Comparison of ENCODE assay signal across 12 mouse cellular contexts in genomic region chr5:63169687-63170086, GRCm38 (mm10).
A peak's percentile ranks its signal among the peaks of the same experiment; 100 is the strongest.
DNase-seq lines count a peak whose midpoint lies in the region; ATAC-seq and TF ChIP-seq lines count a peak whose summit lies in the region.
"Had no signal": no experiment of that assay in that cellular context is flagged by ENCODE, and none has a peak within 500 bp of the region (broad histone marks: within the 10 kb centered on the region; RNA-seq: fewer than 3 reads in every experiment).

No protein-coding gene starts in this region.

- no peaks in the 10 kb centered on the region for H3K36me3 ChIP-seq in CH12.LX (replicated peaks in 1 of 2; ENCODE audit: control insufficient read depth in 1 of 2, insufficient read depth in 1 of 2, low read length in 1 of 2)
- H3K36me3 ChIP-seq in hindbrain, postnatal 0 days (ENCODE audit: insufficient read depth, low read length): no peaks in the 10 kb centered on the region
- no peaks in the 10 kb centered on the region for H3K36me3 ChIP-seq in midbrain, embryonic 15.5 days (replicated peaks)
- H3K36me3 ChIP-seq: G1E; liver, embryonic 13.5 days had no signal

- 33% methylated on average over 2 of the region's 2 CpGs for WGBS in hindbrain, postnatal 0 days
- WGBS in midbrain, embryonic 15.5 days: 37% methylated on average over 2 of the region's 2 CpGs

- TF ChIP-seq CTCF in CH12.LX (conservative IDR thresholded peaks at IDR 0.05 in 1 of 2, IDR thresholded peaks at IDR 0.05 in 1 of 2; ENCODE audit: low read depth in 2 of 2, low read length in 2 of 2): no peak
- no peak for TF ChIP-seq CTCF in brain, embryonic 14.5 days (IDR thresholded peaks at IDR 0.05; ENCODE audit: borderline replicate concordance, extremely low read depth, insufficient read depth, insufficient read length)
- no peak for TF ChIP-seq CTCF in hindbrain, postnatal 0 days (IDR thresholded peaks at IDR 0.05; ENCODE audit: low read depth)

- no peaks in the 10 kb centered on the region for H3K79me2 ChIP-seq in CH12.LX (replicated peaks; ENCODE audit: control insufficient read depth, extremely low read depth, insufficient read depth, poor library complexity, severe bottlenecking)

- no peak for TF ChIP-seq POLR2A in CH12.LX (IDR thresholded peaks at IDR 0.05; ENCODE audit: low read depth, low read length)
- TF ChIP-seq POLR2A in brain, embryonic 14.5 days (IDR thresholded peaks at IDR 0.05; ENCODE audit: borderline replicate concordance, extremely low read depth, insufficient read depth, insufficient read length, poor library complexity, severe bottlenecking): no peak

- DNase-seq in CH12.LX (ENCODE audit: extremely low read depth): peak; percentile 31
- peak; percentile 66 for DNase-seq in brain, embryonic 14.5 days (ENCODE audit: low read depth)
- DNase-seq in hindbrain, postnatal 0 days (ENCODE audit: low spot score): peak; percentile 43
- no peak for DNase-seq in urinary bladder, postnatal 36 days (ENCODE audit: low spot score in 2 of 2)
- DNase-seq in embryo, embryonic 9.5 days (ENCODE audit: extremely low spot score): no peak
- DNase-seq: cerebellum, adult 9-10 months; liver, embryonic 13.5 days; thymus, adult 2 months had no signal

- no peaks in the 10 kb centered on the region for H3K27me3 ChIP-seq in CH12.LX (replicated peaks)
- no peaks in the 10 kb centered on the region for H3K27me3 ChIP-seq in hindbrain, postnatal 0 days (ENCODE audit: insufficient read depth, low read length)
- H3K27me3 ChIP-seq in midbrain, embryonic 15.5 days (replicated peaks): no peaks in the 10 kb centered on the region
- H3K27me3 ChIP-seq: liver, embryonic 13.5 days; megakaryocyte, embryonic 14.5 days had no signal

- no peaks in the 10 kb centered on the region for H3K9me3 ChIP-seq in CH12.LX (replicated peaks; ENCODE audit: low read length)
- H3K9me3 ChIP-seq in hindbrain, postnatal 0 days (ENCODE audit: low read length): no peaks in the 10 kb centered on the region
- no peaks in the 10 kb centered on the region for H3K9me3 ChIP-seq in midbrain, embryonic 15.5 days
- H3K9me3 ChIP-seq: G1E; liver, embryonic 13.5 days; megakaryocyte, embryonic 14.5 days had no signal

- ATAC-seq in hindbrain, postnatal 0 days: peak; percentile 66
- peak; percentile 86 for ATAC-seq in midbrain, embryonic 15.5 days (replicated peaks)
- ATAC-seq in cerebellum, adult (ENCODE audit: insufficient number of reproducible peaks, low FRiP score, low TSS enrichment): no peak

- no peak for TF ChIP-seq RAD21 in CH12.LX (IDR thresholded peaks at IDR 0.05; ENCODE audit: low read depth, low read length)

- H3K27ac ChIP-seq in CH12.LX (ENCODE audit: insufficient read depth, low read depth): no peak overlapping the region
- no peak overlapping the region for H3K27ac ChIP-seq in hindbrain, postnatal 0 days
- peak overlapping the region; percentile 31 for H3K27ac ChIP-seq in midbrain, embryonic 15.5 days
- H3K27ac ChIP-seq: liver, embryonic 13.5 days had no signal

- no peak overlapping the region for H3K4me3 ChIP-seq in CH12.LX (replicated peaks in 1 of 3; ENCODE audit: low read depth in 2 of 3, low read length in 2 of 3, poor library complexity in 1 of 3)
- H3K4me3 ChIP-seq in hindbrain, postnatal 0 days (ENCODE audit: low read length): no peak overlapping the region
- no peak overlapping the region for H3K4me3 ChIP-seq in midbrain, embryonic 15.5 days
- H3K4me3 ChIP-seq: liver, embryonic 13.5 days; megakaryocyte, embryonic 14.5 days had no signal

- peaks cover 0 to 11% of the 10 kb centered on the region in 2 experiments; a peak in 2 of 4 replicates for H3K4me1 ChIP-seq in CH12.LX (ENCODE audit: control insufficient read depth in 1 of 2, insufficient read depth in 2 of 2)
- H3K4me1 ChIP-seq in hindbrain, postnatal 0 days (ENCODE audit: insufficient read depth, low read length): no peaks in the 10 kb centered on the region
- H3K4me1 ChIP-seq in midbrain, embryonic 15.5 days: 0 out of 2 replicates have a peak, but pooled peaks cover 3% of the 10 kb centered on the region
- H3K4me1 ChIP-seq: liver, embryonic 13.5 days; megakaryocyte, embryonic 14.5 days had no signal

- dilution Hi-C loops in CH12.LX (cut with MboI; ENCODE audit: extremely low pct_ligation_motif_present, extremely low pct_unique_long_range_greater_than_20kb, low sequenced_read_pairs): no loop called here

- no peak overlapping the region for H3K4me2 ChIP-seq in CH12.LX (ENCODE audit: insufficient read depth, low read depth, poor library complexity, severe bottlenecking)
- no peak overlapping the region for H3K4me2 ChIP-seq in hindbrain, postnatal 0 days (ENCODE audit: low read depth, low read length)
- H3K4me2 ChIP-seq in midbrain, embryonic 15.5 days: no peak overlapping the region
- H3K4me2 ChIP-seq: liver, embryonic 13.5 days had no signal

- in situ Hi-C loops in CH12.LX (cut with MboI; ENCODE audit: low pct_ligation_motif_present, low pct_unique_long_range_greater_than_20kb, low sequenced_read_pairs): no loop called here

- TF ChIP-seq EP300 in CH12.LX (IDR thresholded peaks at IDR 0.05; ENCODE audit: low read length): no peak

- no peak overlapping the region for H3K9ac ChIP-seq in CH12.LX (ENCODE audit: insufficient read depth, low read depth)
- H3K9ac ChIP-seq in hindbrain, postnatal 0 days (replicated peaks; ENCODE audit: low read length): no peak overlapping the region
- no peak overlapping the region for H3K9ac ChIP-seq in midbrain, embryonic 15.5 days
- H3K9ac ChIP-seq: liver, embryonic 13.5 days had no signal

TF ChIP-seq in CH12.LX, 34 proteins besides CTCF, POLR2A, EP300 and RAD21:
- TF ChIP-seq MAFK (IDR thresholded peaks at IDR 0.05; ENCODE audit: insufficient replicate concordance, low read length) (no peak), PAX5 (IDR thresholded peaks at IDR 0.05; ENCODE audit: low read length) (no peak), POLR2AphosphoS2 (IDR thresholded peaks at IDR 0.05; ENCODE audit: low read depth, low read length) (no peak), RCOR1 (conservative IDR thresholded peaks at IDR 0.05; ENCODE audit: low read depth, low read length) (no peak), BHLHE40 (IDR thresholded peaks at IDR 0.05; ENCODE audit: low read depth, low read length) (no peak), JUN (IDR thresholded peaks at IDR 0.05; ENCODE audit: insufficient read depth, low read depth, low read length) (no peak), ETS1 (conservative IDR thresholded peaks at IDR 0.05; ENCODE audit: low read depth, low read length) (no peak), KAT2A (IDR thresholded peaks at IDR 0.05; ENCODE audit: insufficient replicate concordance, low read length) (no peak), USF2 (conservative IDR thresholded peaks at IDR 0.05; ENCODE audit: low read depth, low read length) (no peak), CHD1 (IDR thresholded peaks at IDR 0.05; ENCODE audit: low read depth, low read length) (no peak), SMC3 (IDR thresholded peaks at IDR 0.05; ENCODE audit: low read depth, low read length) (no peak), JUND (conservative IDR thresholded peaks at IDR 0.05; ENCODE audit: low read depth, low read length) (no peak), ZKSCAN1 (IDR thresholded peaks at IDR 0.05; ENCODE audit: borderline replicate concordance, low read depth, low read length) (no peak), NELFE (IDR thresholded peaks at IDR 0.05; ENCODE audit: low read depth, low read length) (no peak), TCF12 (IDR thresholded peaks at IDR 0.05; ENCODE audit: low read depth, low read length) (no peak), E2F4 (IDR thresholded peaks at IDR 0.05; ENCODE audit: insufficient replicate concordance, low read depth, low read length) (no peak), UBTF (IDR thresholded peaks at IDR 0.05; ENCODE audit: low read depth, low read length) (no peak), ZNF384 (IDR thresholded peaks at IDR 0.05; ENCODE audit: low read depth, low read length) (no peak)

Comparison
In these comparisons a context has a peak if more than half of its experiments do, and no peak if none do; other contexts are left out.
1. DNase-seq: peak in CH12.LX (single experiment), brain, embryonic 14.5 days (single experiment) and hindbrain, postnatal 0 days (single experiment); none in urinary bladder, postnatal 36 days (0 of 2) and embryo, embryonic 9.5 days (single experiment).